Mouse (Mus musculus) myocyte (in vitro differentiated cells): ENCODE data around the gene Ccdc183.

Experiments
- E2F4 ChIP-seq: IDR thresholded peaks from one replicate; pipeline ENCODE4 v1.6.1; 2011; ENCODE audit warnings: mild to moderate bottlenecking, control low read depth, moderate library complexity; ENCODE audit not compliant: insufficient read depth
- MAX ChIP-seq: IDR thresholded peaks from one replicate; pipeline ENCODE4 v1.6.1; 2011; ENCODE audit warnings: low read depth, mild to moderate bottlenecking, control low read depth
- MYOG ChIP-seq, 3 experiments: IDR thresholded peaks; one replicate each; pipeline ENCODE4 v1.6.1; 2011; ENCODE audit warnings: control low read depth in 2 of 3, low read depth in 2 of 3, mild to moderate bottlenecking in 2 of 3; ENCODE audit not compliant: insufficient read length in 2 of 3, control insufficient read depth in 1 of 3, insufficient read depth in 1 of 3
- POLR2A ChIP-seq: IDR thresholded peaks from one replicate; pipeline ENCODE4 v1.6.1; 2011; ENCODE audit warnings: low read depth, mild to moderate bottlenecking, control low read depth, moderate library complexity; ENCODE audit not compliant: insufficient read length
- POLR2AphosphoS2 ChIP-seq: IDR thresholded peaks from one replicate; pipeline ENCODE4 v1.6.1; 2011; ENCODE audit warnings: low read depth, control low read depth; ENCODE audit not compliant: insufficient read length
- TCF12 ChIP-seq: IDR thresholded peaks from one replicate; pipeline ENCODE4 v1.6.1; 2011; ENCODE audit warnings: mild to moderate bottlenecking, control low read depth; ENCODE audit not compliant: poor library complexity, insufficient read depth, severe bottlenecking
- USF1 ChIP-seq: IDR thresholded peaks from one replicate; pipeline ENCODE4 v1.6.1; 2011; ENCODE audit warnings: low read depth, mild to moderate bottlenecking, control low read depth, moderate library complexity

DNA sequence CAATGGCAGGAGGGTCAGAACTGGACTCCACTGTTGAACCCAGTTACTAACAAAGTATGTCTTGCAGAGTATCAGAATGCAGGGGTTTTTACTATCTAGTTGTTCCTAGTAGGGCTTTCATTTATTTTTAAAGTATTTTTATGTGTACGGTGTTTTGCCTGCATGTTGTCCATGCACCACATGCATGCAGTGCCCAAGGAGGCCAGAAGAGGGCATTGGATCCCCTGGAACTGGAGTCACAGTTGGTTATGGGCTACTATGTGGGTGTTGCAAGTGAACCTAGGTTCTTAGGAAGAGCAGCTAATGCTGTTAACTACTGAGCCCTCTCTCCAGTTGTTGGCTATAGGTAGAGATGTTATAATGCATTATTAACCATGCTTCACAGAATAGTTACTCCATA lies 46.0 kb upstream of the Ccdc183 start:
- TF ChIP-seq POLR2AphosphoS2 (no peak), POLR2A (no peak), E2F4 (no peak), USF1 (no peak), MYOG (IDR thresholded peaks at IDR 0.05; ENCODE audit: control insufficient read depth in 1 of 3, insufficient read depth in 1 of 3, insufficient read length in 2 of 3, low read depth in 2 of 3) (no peak), TCF12 (no peak), MAX (no peak)
